Mouse (Mus musculus) ES-Bruce4 (cell line): Measurements from ENCODE around the gene Tdrd9.

ENCODE experiments used
- CTCF ChIP-seq: IDR thresholded peaks from one replicate; pipeline ENCODE4 v1.8.1; 2011; ENCODE audit warnings: low read depth, low read length
- POLR2A ChIP-seq: IDR thresholded peaks from one replicate; pipeline ENCODE4 v1.8.1; 2011; ENCODE audit warnings: low read length; ENCODE audit not compliant: insufficient read depth

DNA sequence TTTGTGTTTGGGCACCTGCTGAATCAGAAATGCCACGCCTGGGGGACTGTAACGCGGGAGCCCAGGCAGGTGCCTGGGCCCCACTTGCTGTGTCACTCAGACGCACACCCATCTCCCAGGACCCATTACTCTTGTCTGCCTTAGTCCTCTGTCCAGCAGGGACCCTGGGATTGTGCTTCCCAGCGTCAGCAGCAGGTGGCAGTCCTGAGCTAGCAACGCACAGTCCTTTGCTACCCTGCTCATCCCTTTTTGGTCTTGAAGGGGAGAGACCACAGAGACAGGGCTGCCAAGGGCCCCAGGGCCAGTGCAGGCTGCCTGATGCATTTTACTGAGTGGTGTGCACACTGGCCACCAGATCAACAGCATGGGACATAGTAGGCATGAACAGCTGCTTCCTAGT, 106.3 kb downstream of the Tdrd9 start:
- TF ChIP-seq CTCF (peak; percentile 94), POLR2A (no peak)
